Mouse (Mus musculus) forebrain, embryonic 12.5 days (tissue): ENCODE measurements around the gene Mrpl3. TPM values are rescaled to one million over a fixed set of nuclear protein-coding genes. Genes with fewer than 3 reads are reported as not detected.

Source experiments
- ATAC-seq: fragments of 200-750 bp; cut with Nextera tagmentation; 2 replicates; pipeline ENCODE4 v1.8.0; 2017; ENCODE audit warnings: moderate TSS enrichment; ENCODE audit not compliant: low FRiP score
- H3K27ac ChIP-seq: fragments of 300-500 bp; sonication (generic); 2 replicates; pipeline ENCODE4 v1.5.1; 2016; ENCODE audit warnings: mild to moderate bottlenecking
- H3K27me3 ChIP-seq: fragments of 300-500 bp; sonication (generic); 2 replicates; pipeline ENCODE4 v1.6.1; 2016; ENCODE audit warnings: mild to moderate bottlenecking
- H3K36me3 ChIP-seq: fragments of 300-500 bp; sonication (generic); replicated peaks from 2 replicates; pipeline ENCODE4 v1.6.1; 2016; ENCODE audit warnings: mild to moderate bottlenecking
- H3K4me1 ChIP-seq: fragments of 300-500 bp; sonication (generic); 2 replicates; pipeline ENCODE4 v1.6.1; 2016
- H3K4me2 ChIP-seq: fragments of 300-500 bp; sonication (generic); 2 replicates; pipeline ENCODE4 v1.6.1; 2016; ENCODE audit warnings: mild to moderate bottlenecking, moderate library complexity
- H3K4me3 ChIP-seq: fragments of 300-500 bp; sonication (generic); replicated peaks from 2 replicates; pipeline ENCODE4 v1.5.1; 2016; ENCODE audit warnings: mild to moderate bottlenecking
- H3K9ac ChIP-seq: fragments of 300-500 bp; sonication (generic); 2 replicates; pipeline ENCODE4 v1.6.1; 2016; ENCODE audit warnings: mild to moderate bottlenecking
- H3K9me3 ChIP-seq: fragments of 300-500 bp; sonication (generic); 2 replicates; pipeline ENCODE4 v1.6.1; 2016
- WGBS: fragments of 180-500 bp; shearing (Covaris S2); methylation state at CpG from one replicate; pipeline ENCODE4 v1.1.7; 2016; 5-methylcytosine and 5-hydroxymethylcytosine counted together
- polyA plus RNA-seq: library from polyadenylated mRNA; unstranded; fragments of >200 nt; fragmentation: Nextera tagmentation; extraction: Ambion mirVana; gene quantifications from 2 replicates; pipeline ENCODE4 v1.2.1, GENCODE M21; 2016

The Mrpl3 gene
- 117 and 119 TPM in 2 replicates for polyA plus RNA-seq

GRCm38 (mm10) chr9:105053147-105053557 lies at the start of gene Mrpl3:
Gene Mrpl3 (plus strand): TSS chr9:105053239.
- H3K4me2 ChIP-seq = peak within 1 kb of the TSS; percentile 67
- H3K27me3 ChIP-seq = no peaks in the 10 kb centered on the region
- H3K4me3 ChIP-seq = peak within 1 kb of the TSS; percentile 97
- no peaks in the 10 kb centered on the region for H3K9me3 ChIP-seq
- peaks cover 32% of the 10 kb centered on the region for H3K36me3 ChIP-seq
- peak within 1 kb of the TSS; percentile 93 for H3K9ac ChIP-seq
- WGBS = under 1% methylated on average over 31 of the region's 31 CpGs
- ATAC-seq = peak; percentile 83
- peak within 1 kb of the TSS; percentile 65; the same call in 1 of the 2 replicates for H3K27ac ChIP-seq
- H3K4me1 ChIP-seq = peaks cover 10% of the 10 kb centered on the region

GRCm38 (mm10) chr9:105010721-105011120 lies 42.3 kb upstream of the Mrpl3 start:
- no peak overlapping the region for H3K4me2 ChIP-seq
- H3K9ac ChIP-seq = no peak overlapping the region
- no peak overlapping the region for H3K4me3 ChIP-seq
- no peak overlapping the region for H3K27ac ChIP-seq
- no peaks in the 10 kb centered on the region for H3K27me3 ChIP-seq
- H3K4me1 ChIP-seq = no peaks in the 10 kb centered on the region
- H3K36me3 ChIP-seq = no peaks in the 10 kb centered on the region
- no peaks in the 10 kb centered on the region for H3K9me3 ChIP-seq
- ATAC-seq = no peak
- 34% methylated on average over 2 of the region's 2 CpGs for WGBS

GRCm38 (mm10) chr9:105018186-105018585 lies 34.9 kb upstream of the Mrpl3 start:
- WGBS = 87% methylated on average over 7 of the region's 7 CpGs
- H3K27me3 ChIP-seq = no peaks in the 10 kb centered on the region
- no peak overlapping the region for H3K27ac ChIP-seq
- H3K4me2 ChIP-seq = no peak overlapping the region
- H3K4me1 ChIP-seq = no peaks in the 10 kb centered on the region
- no peak for ATAC-seq
- no peaks in the 10 kb centered on the region for H3K9me3 ChIP-seq
- no peak overlapping the region for H3K9ac ChIP-seq
- no peak overlapping the region for H3K4me3 ChIP-seq
- no peaks in the 10 kb centered on the region for H3K36me3 ChIP-seq

GRCm38 (mm10) chr9:105028311-105028710 lies 24.7 kb upstream of the Mrpl3 start:
- ATAC-seq = no peak
- H3K36me3 ChIP-seq = no peaks in the 10 kb centered on the region
- WGBS = 75% methylated on average over 3 of the region's 3 CpGs
- no peak overlapping the region for H3K4me2 ChIP-seq
- H3K27me3 ChIP-seq = no peaks in the 10 kb centered on the region
- H3K4me3 ChIP-seq = no peak overlapping the region
- no peaks in the 10 kb centered on the region for H3K9me3 ChIP-seq
- H3K4me1 ChIP-seq = no peaks in the 10 kb centered on the region
- no peak overlapping the region for H3K27ac ChIP-seq
- H3K9ac ChIP-seq = no peak overlapping the region

- Histone ChIP-seq H3K4me2 (no peak overlapping the region), H3K27ac (no peak overlapping the region), H3K4me3 (no peak overlapping the region), H3K27me3 (no peaks in the 10 kb centered on the region), H3K36me3 (no peaks in the 10 kb centered on the region), H3K9me3 (no peaks in the 10 kb centered on the region), H3K4me1 (no peaks in the 10 kb centered on the region), H3K9ac (no peak overlapping the region)
- 86% methylated on average over 9 of the region's 9 CpGs for WGBS
- no peak for ATAC-seq
Measured at GRCm38 (mm10) chr9:105032572-105032971, 20.5 kb upstream of the Mrpl3 start.

GRCm38 (mm10) chr9:105033641-105034040 lies 19.4 kb upstream of the Mrpl3 start:
- Histone ChIP-seq H3K27ac (no peak overlapping the region), H3K4me3 (no peak overlapping the region), H3K27me3 (no peaks in the 10 kb centered on the region), H3K4me2 (no peak overlapping the region), H3K9me3 (no peaks in the 10 kb centered on the region), H3K4me1 (no peaks in the 10 kb centered on the region), H3K9ac (no peak overlapping the region), H3K36me3 (no peaks in the 10 kb centered on the region)
- WGBS = 91% methylated on average over 7 of the region's 7 CpGs
- ATAC-seq = no peak

GRCm38 (mm10) chr9:105037847-105038246 lies 15.2 kb upstream of the Mrpl3 start:
- H3K4me2 ChIP-seq = no peak overlapping the region
- H3K9me3 ChIP-seq = no peaks in the 10 kb centered on the region
- no peak overlapping the region for H3K4me3 ChIP-seq
- no peak overlapping the region for H3K9ac ChIP-seq
- no peaks in the 10 kb centered on the region for H3K36me3 ChIP-seq
- WGBS = 80% methylated on average over 3 of the region's 3 CpGs
- no peak overlapping the region for H3K27ac ChIP-seq
- no peaks in the 10 kb centered on the region for H3K4me1 ChIP-seq
- no peak for ATAC-seq
- H3K27me3 ChIP-seq = no peaks in the 10 kb centered on the region

GRCm38 (mm10) chr9:105046014-105046413 lies 7.0 kb upstream of the Mrpl3 start:
- ATAC-seq = no peak
- Histone ChIP-seq H3K9me3 (no peaks in the 10 kb centered on the region), H3K4me2 (no peak overlapping the region), H3K27me3 (no peaks in the 10 kb centered on the region), H3K4me1 (no peaks in the 10 kb centered on the region; the same call in 1 of the 2 replicates), H3K27ac (no peak overlapping the region), H3K4me3 (no peak overlapping the region), H3K9ac (no peak overlapping the region), H3K36me3 (no peaks in the 10 kb centered on the region)
- 79% methylated on average over 7 of the region's 7 CpGs for WGBS

GRCm38 (mm10) chr9:105048351-105048750 lies 4.7 kb upstream of the Mrpl3 start:
- H3K36me3 ChIP-seq = no peaks in the 10 kb centered on the region
- H3K4me3 ChIP-seq = no peak overlapping the region
- no peak overlapping the region for H3K4me2 ChIP-seq
- H3K9me3 ChIP-seq = no peaks in the 10 kb centered on the region
- 62% methylated on average over 10 of the region's 10 CpGs for WGBS
- H3K4me1 ChIP-seq = no peaks in the 10 kb centered on the region; the same call in 1 of the 2 replicates
- no peaks in the 10 kb centered on the region for H3K27me3 ChIP-seq
- H3K9ac ChIP-seq = no peak overlapping the region
- H3K27ac ChIP-seq = 0 out of 2 replicates have a peak overlapping the region, but pooled peaks have one; percentile 3
- no peak for ATAC-seq

GRCm38 (mm10) chr9:105049636-105050035 lies 3.4 kb upstream of the Mrpl3 start:
- H3K9me3 ChIP-seq = no peaks in the 10 kb centered on the region
- H3K4me3 ChIP-seq = no peak overlapping the region
- no peak overlapping the region for H3K27ac ChIP-seq
- WGBS = 60% methylated on average over 2 of the region's 2 CpGs
- peaks cover 10% of the 10 kb centered on the region for H3K4me1 ChIP-seq
- H3K4me2 ChIP-seq = no peak overlapping the region
- no peak overlapping the region for H3K9ac ChIP-seq
- no peaks in the 10 kb centered on the region for H3K27me3 ChIP-seq
- 0 out of 2 replicates have a peak, but pooled peaks cover under 1% of the 10 kb centered on the region for H3K36me3 ChIP-seq
- ATAC-seq = no peak

- peaks cover 10% of the 10 kb centered on the region for H3K4me1 ChIP-seq
- no peak for ATAC-seq
- H3K27ac ChIP-seq = no peak overlapping the region
- WGBS = 68% methylated on average over 2 of the region's 2 CpGs
- H3K36me3 ChIP-seq = 0 out of 2 replicates have a peak, but pooled peaks cover 5% of the 10 kb centered on the region
- no peak overlapping the region for H3K4me2 ChIP-seq
- no peaks in the 10 kb centered on the region for H3K9me3 ChIP-seq
- H3K27me3 ChIP-seq = no peaks in the 10 kb centered on the region
- no peak overlapping the region for H3K4me3 ChIP-seq
- H3K9ac ChIP-seq = no peak overlapping the region
Measured at GRCm38 (mm10) chr9:105050257-105050656, 2.8 kb upstream of the Mrpl3 start.

- no peak for ATAC-seq
- 54% methylated on average over 4 of the region's 4 CpGs for WGBS
- Histone ChIP-seq H3K4me2 (peak overlapping the region; percentile 67), H3K27ac (no peak overlapping the region), H3K4me3 (peak overlapping the region; percentile 97), H3K36me3 (peaks cover 38% of the 10 kb centered on the region), H3K9me3 (no peaks in the 10 kb centered on the region), H3K4me1 (peaks cover 10% of the 10 kb centered on the region), H3K9ac (peak overlapping the region; percentile 93), H3K27me3 (no peaks in the 10 kb centered on the region)
Measured at GRCm38 (mm10) chr9:105053812-105054211, 773 bp downstream of the Mrpl3 start.

GRCm38 (mm10) chr9:105069106-105069505 lies 16.1 kb downstream of the Mrpl3 start:
- Histone ChIP-seq H3K4me3 (no peak overlapping the region), H3K27ac (no peak overlapping the region), H3K27me3 (no peaks in the 10 kb centered on the region), H3K36me3 (peaks cover 66% of the 10 kb centered on the region), H3K4me1 (no peaks in the 10 kb centered on the region), H3K9me3 (no peaks in the 10 kb centered on the region), H3K4me2 (no peak overlapping the region), H3K9ac (no peak overlapping the region)
- ATAC-seq = no peak
- WGBS = 78% methylated on average over 10 of the region's 10 CpGs
